Mouse (Mus musculus) layer of hippocampus, adult 8-10 months (tissue): Measurements from ENCODE around the gene Zfp282. TPM values are rescaled to one million over a fixed set of nuclear protein-coding genes. Genes with fewer than 3 reads are reported as not detected.
A peak's percentile ranks its signal among the peaks of the same experiment; 100 is the strongest.
"Not testable (repeated sequence)": the region's sequence is repeated elsewhere in the genome, so short reads cannot be mapped to it uniquely, and the experiment has no call there.

Experiments
- DNase-seq, 2 experiments: peaks; one replicate each; pipeline ENCODE4 v3.0.0; 2022; ENCODE audit warnings: low spot score in 2 of 2
- total RNA-seq, 4 experiments: library from RNA; stranded (reverse); gene quantifications; 2 replicates each; pipeline ENCODE4 v1.2.4; 2022

Zfp282 gene
- 10 to 100 TPM; 11.8 to 15.1 (median 12.4) TPM for total RNA-seq

- no peak for DNase-seq
Observed at GRCm38 (mm10) chr6:47877058-47877457, at the start of gene Zfp282. TSS of gene Zfp282 (plus strand) at chr6:47877204.

- no peak for DNase-seq
Observed at GRCm38 (mm10) chr6:47827462-47827861, 49.5 kb upstream of the Zfp282 start.

- no peak for DNase-seq
Observed at GRCm38 (mm10) chr6:47828950-47829349, 48.1 kb upstream of the Zfp282 start.

GRCm38 (mm10) chr6:47830104-47831078 is 46.6 kb upstream of the Zfp282 start, which contains the start of gene Zfp786:
TSS of gene Zfp786 (minus strand) at chr6:47830867.
- DNase-seq = peak; percentile 77 to 90

- no peak for DNase-seq
Observed at GRCm38 (mm10) chr6:47832220-47832619, 44.8 kb upstream of the Zfp282 start.

GRCm38 (mm10) chr6:47835482-47835983 is 41.5 kb upstream of the Zfp282 start, which contains the start of gene Zfp398:
TSS of gene Zfp398 (plus strand) at chr6:47835661.
- DNase-seq = peak; percentile 91 to 94

- peak in 1 of 2 experiments; percentile 49 for DNase-seq
Observed at GRCm38 (mm10) chr6:47835984-47836521, 41.0 kb upstream of the Zfp282 start.

- DNase-seq = no peak
Observed at GRCm38 (mm10) chr6:47837630-47838029, 39.4 kb upstream of the Zfp282 start.

GRCm38 (mm10) chr6:47841077-47841476 is 35.9 kb upstream of the Zfp282 start:
- DNase-seq = no peak

GRCm38 (mm10) chr6:47841831-47842230 is 35.2 kb upstream of the Zfp282 start:
- DNase-seq = no peak

GRCm38 (mm10) chr6:47842337-47842736 is 34.7 kb upstream of the Zfp282 start:
- no peak for DNase-seq

- no peak for DNase-seq
Observed at GRCm38 (mm10) chr6:47845779-47846178, 31.2 kb upstream of the Zfp282 start.

GRCm38 (mm10) chr6:47857241-47857640 is 19.8 kb upstream of the Zfp282 start:
- no peak for DNase-seq

GRCm38 (mm10) chr6:47857729-47858128 is 19.3 kb upstream of the Zfp282 start:
- not testable (repeated sequence) for DNase-seq

GRCm38 (mm10) chr6:47872266-47872665 is 4.7 kb upstream of the Zfp282 start:
- DNase-seq = no peak

- peak; percentile 86 to 89 for DNase-seq
Observed at GRCm38 (mm10) chr6:47877461-47878132, 593 bp downstream of the Zfp282 start.

- no peak for DNase-seq
Observed at GRCm38 (mm10) chr6:47878133-47878514, 1.1 kb downstream of the Zfp282 start.

- DNase-seq = no peak
Observed at GRCm38 (mm10) chr6:47878593-47878992, 1.6 kb downstream of the Zfp282 start.

- no peak for DNase-seq
Observed at GRCm38 (mm10) chr6:47879049-47879716, 2.2 kb downstream of the Zfp282 start.

GRCm38 (mm10) chr6:47880166-47880565 is 3.2 kb downstream of the Zfp282 start:
- no peak for DNase-seq

GRCm38 (mm10) chr6:47888812-47889383 is 11.9 kb downstream of the Zfp282 start:
- no peak for DNase-seq
